ENCODE assay signal across 8 mouse cellular contexts in the genomic region with DNA sequence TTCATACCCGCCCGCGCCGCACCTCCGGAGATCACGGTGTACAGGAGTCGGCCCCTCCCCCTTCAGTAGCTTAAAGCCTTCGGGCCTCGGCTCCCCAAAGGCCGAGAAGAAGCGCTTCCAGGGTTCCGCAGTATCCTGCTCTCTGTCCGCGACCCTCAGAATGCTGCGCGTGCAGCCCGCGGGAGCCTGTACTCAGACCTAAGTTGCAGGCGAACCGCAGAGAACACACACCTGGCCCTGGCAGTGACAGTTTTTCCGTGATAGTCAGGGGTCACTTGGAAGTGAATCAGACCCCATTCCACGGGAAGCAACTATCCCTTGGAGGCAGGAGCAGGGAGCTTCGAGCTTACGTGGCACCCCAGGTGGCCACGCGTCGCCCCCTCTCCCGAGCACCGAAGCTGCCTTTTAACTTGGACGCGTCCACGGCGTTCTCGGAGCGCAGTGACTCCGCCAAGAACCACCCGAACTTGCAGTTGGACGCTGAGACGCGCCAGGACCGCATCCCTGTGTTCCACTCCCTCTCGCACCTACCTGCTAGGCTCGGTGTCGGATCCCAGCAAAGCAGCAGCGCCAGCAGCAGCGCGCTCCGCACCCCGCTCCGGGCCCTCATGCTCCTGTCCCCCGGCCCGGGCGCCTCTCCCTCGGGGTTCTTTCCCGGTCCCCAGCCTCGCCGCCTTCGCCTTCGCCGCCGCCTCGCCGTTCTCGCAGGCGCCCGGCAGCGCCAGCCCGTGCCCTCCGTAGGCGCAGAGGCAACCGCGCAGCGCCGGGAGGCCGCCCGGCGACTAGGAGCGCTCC. TPM values are rescaled to one million over a fixed set of nuclear protein-coding genes. Genes with fewer than 3 reads are reported as not detected.
DNase-seq lines count a peak whose midpoint lies in the region; ATAC-seq and TF ChIP-seq lines count a peak whose summit lies in the region.

No protein-coding gene starts in this region.

- H3K9me3 ChIP-seq in lung, embryonic 14.5 days (ENCODE audit: low read depth, low read length) = no peaks in the 10 kb centered on the region
- H3K9me3 ChIP-seq in heart, embryonic 15.5 days (replicated peaks) = no peaks in the 10 kb centered on the region
- no peaks in the 10 kb centered on the region for H3K9me3 ChIP-seq in limb, embryonic 13.5 days
- no peaks in the 10 kb centered on the region for H3K9me3 ChIP-seq in stomach, embryonic 15.5 days

- no peaks in the 10 kb centered on the region for H3K36me3 ChIP-seq in lung, embryonic 14.5 days (ENCODE audit: insufficient read depth)
- H3K36me3 ChIP-seq in heart, embryonic 15.5 days = no peaks in the 10 kb centered on the region
- no peaks in the 10 kb centered on the region for H3K36me3 ChIP-seq in limb, embryonic 13.5 days
- no peaks in the 10 kb centered on the region for H3K36me3 ChIP-seq in stomach, embryonic 15.5 days

- peak; percentile 25 for ATAC-seq in lung, embryonic 14.5 days (ENCODE audit: insufficient read depth)
- ATAC-seq in heart, embryonic 15.5 days (replicated peaks; ENCODE audit: insufficient number of reproducible peaks, insufficient read depth, low FRiP score, low read depth) = peak; percentile 12; the same call in 1 of the 2 replicates
- ATAC-seq in limb, embryonic 13.5 days (ENCODE audit: low FRiP score, low read depth) = no peak
- no peak for ATAC-seq in stomach, embryonic 15.5 days (ENCODE audit: insufficient read depth, low FRiP score, low read depth)

- peak overlapping the region; percentile 81 for H3K9ac ChIP-seq in lung, embryonic 14.5 days
- H3K9ac ChIP-seq in heart, embryonic 15.5 days = peak overlapping the region; percentile 96
- H3K9ac ChIP-seq in limb, embryonic 13.5 days = peak overlapping the region; percentile 85
- H3K9ac ChIP-seq in stomach, embryonic 15.5 days = peak overlapping the region; percentile 60

- H3K27me3 ChIP-seq in lung, embryonic 14.5 days (ENCODE audit: insufficient read depth, low read length) = no peaks in the 10 kb centered on the region; the same call in 1 of the 2 replicates
- H3K27me3 ChIP-seq in heart, embryonic 15.5 days = no peaks in the 10 kb centered on the region; the same call in 1 of the 2 replicates
- H3K27me3 ChIP-seq in limb, embryonic 13.5 days = peaks cover 41% of the 10 kb centered on the region
- H3K27me3 ChIP-seq in stomach, embryonic 15.5 days (replicated peaks) = peaks cover 44% of the 10 kb centered on the region

- DNase-seq in lung, embryonic 14.5 days = peak; percentile 63
- no peak for DNase-seq in lung, postnatal 14 days
- peak; percentile 61 for DNase-seq in cerebellum, adult 8-10 months
- DNase-seq in frontal cortex, postnatal 25 days (ENCODE audit: low spot score in 2 of 2) = no peak
- DNase-seq in gastrocnemius, postnatal 4 days (ENCODE audit: low spot score in 2 of 2) = no peak

- peak overlapping the region; percentile 90 for H3K4me2 ChIP-seq in lung, embryonic 14.5 days
- H3K4me2 ChIP-seq in heart, embryonic 15.5 days = peak overlapping the region; percentile 80
- peak overlapping the region; percentile 94 for H3K4me2 ChIP-seq in limb, embryonic 13.5 days (replicated peaks)
- peak overlapping the region; percentile 98 for H3K4me2 ChIP-seq in stomach, embryonic 15.5 days

- peaks cover 22% of the 10 kb centered on the region for H3K4me1 ChIP-seq in lung, embryonic 14.5 days (ENCODE audit: insufficient read depth)
- peaks cover 50% of the 10 kb centered on the region for H3K4me1 ChIP-seq in heart, embryonic 15.5 days (replicated peaks)
- H3K4me1 ChIP-seq in limb, embryonic 13.5 days = peaks cover 59% of the 10 kb centered on the region
- H3K4me1 ChIP-seq in stomach, embryonic 15.5 days = peaks cover 24% of the 10 kb centered on the region

- TF ChIP-seq CTCF in lung, embryonic 14.5 days (IDR thresholded peaks at IDR 0.05; ENCODE audit: low read depth) = no peak

- H3K27ac ChIP-seq in lung, embryonic 14.5 days (ENCODE audit: low read depth) = peak overlapping the region; percentile 89
- H3K27ac ChIP-seq in heart, embryonic 15.5 days = peak overlapping the region; percentile 98
- peak overlapping the region; percentile 83 for H3K27ac ChIP-seq in limb, embryonic 13.5 days
- H3K27ac ChIP-seq in stomach, embryonic 15.5 days = peak overlapping the region; percentile 82

- H3K4me3 ChIP-seq in lung, embryonic 14.5 days (ENCODE audit: low read depth, low read length) = peak overlapping the region; percentile 74
- peak overlapping the region; percentile 83 for H3K4me3 ChIP-seq in heart, embryonic 15.5 days
- peak overlapping the region; percentile 77 for H3K4me3 ChIP-seq in limb, embryonic 13.5 days
- H3K4me3 ChIP-seq in stomach, embryonic 15.5 days (replicated peaks) = peak overlapping the region; percentile 71

- under 1% methylated on average over 78 of the region's 78 CpGs for WGBS in lung, embryonic 14.5 days
- WGBS in heart, embryonic 15.5 days = under 1% methylated on average over 78 of the region's 78 CpGs
- WGBS in limb, embryonic 13.5 days = under 1% methylated on average over 77 of the region's 78 CpGs
- under 1% methylated on average over 78 of the region's 78 CpGs for WGBS in stomach, embryonic 15.5 days

RNA-seq across cellular contexts. Expression of gene Unc5b, which starts 0.6 kb away (rescaled TPM):
- polyA plus RNA-seq in lung, embryonic 14.5 days (2014; fragmentation: Nextera tagmentation; extraction: Ambion mirVana) = 6.6 TPM in 2 replicates
- 11.7 TPM in 2 replicates for polyA plus RNA-seq in heart, embryonic 15.5 days (2015; fragmentation: Nextera tagmentation; extraction: Ambion mirVana)
- 8.1 and 8.3 TPM in 2 replicates for polyA plus RNA-seq in limb, embryonic 13.5 days (2015; fragmentation: Nextera tagmentation; extraction: Ambion mirVana)
- 3.8 and 4.0 TPM in 2 replicates for polyA plus RNA-seq in stomach, embryonic 15.5 days (2015; fragmentation: Nextera tagmentation; extraction: Ambion mirVana)
- total RNA-seq in gastrocnemius, postnatal 4 days (2021) = 10 to 100 TPM; 15.2 to 16.1 TPM

Comparison
In these comparisons a context has a peak if more than half of its experiments do, and no peak if none do; other contexts are left out.
1. DNase-seq: peak in lung, embryonic 14.5 days (single experiment) and cerebellum, adult 8-10 months (single experiment); none in lung, postnatal 14 days (single experiment), frontal cortex, postnatal 25 days (0 of 2) and gastrocnemius, postnatal 4 days (0 of 2).
2. ATAC-seq: peak in lung, embryonic 14.5 days (single experiment) and heart, embryonic 15.5 days (single experiment); none in limb, embryonic 13.5 days (single experiment) and stomach, embryonic 15.5 days (single experiment).
3. Peak in every context shown above with its lines, with median percentiles within 50 percentile points of each other: H3K27ac ChIP-seq, H3K4me2 ChIP-seq, H3K4me3 ChIP-seq and H3K9ac ChIP-seq.